Mouse (Mus musculus) cerebellum, adult 9-11 months (tissue): ENCODE data around the gene Dync1i1.

Source experiments
- DNase-seq: peaks from one replicate; pipeline ENCODE4 v3.0.0; 2022

Dync1i1 gene

GRCm38 (mm10) chr6:5977238-5977920, 251.9 kb downstream of the Dync1i1 start:
- DNase-seq, result no peak

- no peak for DNase-seq
Measured at GRCm38 (mm10) chr6:5991243-5991642, 265.8 kb downstream of the Dync1i1 start.

- peak; percentile 73 for DNase-seq
Measured at GRCm38 (mm10) chr6:5991817-5992755, 266.6 kb downstream of the Dync1i1 start.

- peak; percentile 27 for DNase-seq
Measured at GRCm38 (mm10) chr6:5993056-5993455, 267.6 kb downstream of the Dync1i1 start.

- DNase-seq, result no peak
Measured at GRCm38 (mm10) chr6:5997535-5997934, 272.1 kb downstream of the Dync1i1 start.

- peak; percentile 82 for DNase-seq
Measured at GRCm38 (mm10) chr6:6002061-6002460, 276.6 kb downstream of the Dync1i1 start.

- no peak for DNase-seq
Measured at GRCm38 (mm10) chr6:6004756-6005485, 279.5 kb downstream of the Dync1i1 start.

GRCm38 (mm10) chr6:6005762-6006431, 280.5 kb downstream of the Dync1i1 start:
- peak; percentile 74 for DNase-seq

GRCm38 (mm10) chr6:6011364-6011763, 285.9 kb downstream of the Dync1i1 start:
- no peak for DNase-seq

- DNase-seq, result no peak
Measured at GRCm38 (mm10) chr6:6015616-6016015, 290.2 kb downstream of the Dync1i1 start.

- DNase-seq, result no peak
Measured at GRCm38 (mm10) chr6:6016931-6017330, 291.5 kb downstream of the Dync1i1 start.

- DNase-seq, result no peak
Measured at GRCm38 (mm10) chr6:6023976-6024375, 298.5 kb downstream of the Dync1i1 start.

GRCm38 (mm10) chr6:6027664-6028063, 302.2 kb downstream of the Dync1i1 start:
- no peak for DNase-seq

- no peak for DNase-seq
Measured at GRCm38 (mm10) chr6:6038773-6039550, 313.5 kb downstream of the Dync1i1 start.

- no peak for DNase-seq
Measured at GRCm38 (mm10) chr6:6046729-6047424, 321.4 kb downstream of the Dync1i1 start.

- DNase-seq, result no peak
Measured at GRCm38 (mm10) chr6:6052696-6053095, 327.3 kb downstream of the Dync1i1 start.

- DNase-seq, result no peak
Measured at GRCm38 (mm10) chr6:6053946-6054345, 328.5 kb downstream of the Dync1i1 start.

GRCm38 (mm10) chr6:6058548-6058947, 333.1 kb downstream of the Dync1i1 start:
- no peak for DNase-seq

GRCm38 (mm10) chr6:6067201-6067600, 341.8 kb downstream of the Dync1i1 start:
- DNase-seq, result no peak

- DNase-seq, result no peak
Measured at GRCm38 (mm10) chr6:6070015-6070414, 344.6 kb downstream of the Dync1i1 start.

- DNase-seq, result no peak
Measured at GRCm38 (mm10) chr6:6071038-6071437, 345.6 kb downstream of the Dync1i1 start.
